Mouse (Mus musculus) regulatory T cell (primary cell): ENCODE measurements around the gene Usp29.
"Not testable (repeated sequence)": the region's sequence is repeated elsewhere in the genome, so short reads cannot be mapped to it uniquely, and the experiment has no call there.

ENCODE experiments used
- in situ Hi-C: fragments of 300-600 bp; cut with MboI, MseI; formaldehyde crosslinking; loops from one replicate; pipeline ENCODE4 v1.15.1; 2025; ENCODE audit warnings: high pct_unique_total_duplicates

The Usp29 gene

DNA sequence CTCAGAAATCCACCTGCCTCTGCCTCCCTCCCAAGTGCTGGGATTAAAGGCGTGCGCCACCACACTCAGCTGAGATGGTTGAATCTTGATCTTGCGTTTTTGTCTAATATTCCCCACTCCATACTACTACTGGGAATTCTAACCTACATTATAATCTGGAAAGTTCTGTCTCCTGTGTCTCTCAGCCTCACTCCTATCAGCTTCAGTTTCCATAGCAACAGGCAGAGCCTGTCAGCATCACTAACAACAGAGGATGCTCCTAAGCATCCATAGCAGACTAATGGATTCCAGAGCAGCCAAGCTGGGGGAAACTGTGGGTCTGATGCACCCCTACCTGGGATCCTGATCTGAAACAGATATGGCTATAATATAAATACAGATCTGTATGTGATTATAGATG lies 193.1 kb downstream of the Usp29 start:
- in situ Hi-C loops: loop anchor here (5.0 to 10.0 kb wide), 2 partner anchors 489 to 566 kb away; partner anchors contain the start of gene Olfr1344

DNA sequence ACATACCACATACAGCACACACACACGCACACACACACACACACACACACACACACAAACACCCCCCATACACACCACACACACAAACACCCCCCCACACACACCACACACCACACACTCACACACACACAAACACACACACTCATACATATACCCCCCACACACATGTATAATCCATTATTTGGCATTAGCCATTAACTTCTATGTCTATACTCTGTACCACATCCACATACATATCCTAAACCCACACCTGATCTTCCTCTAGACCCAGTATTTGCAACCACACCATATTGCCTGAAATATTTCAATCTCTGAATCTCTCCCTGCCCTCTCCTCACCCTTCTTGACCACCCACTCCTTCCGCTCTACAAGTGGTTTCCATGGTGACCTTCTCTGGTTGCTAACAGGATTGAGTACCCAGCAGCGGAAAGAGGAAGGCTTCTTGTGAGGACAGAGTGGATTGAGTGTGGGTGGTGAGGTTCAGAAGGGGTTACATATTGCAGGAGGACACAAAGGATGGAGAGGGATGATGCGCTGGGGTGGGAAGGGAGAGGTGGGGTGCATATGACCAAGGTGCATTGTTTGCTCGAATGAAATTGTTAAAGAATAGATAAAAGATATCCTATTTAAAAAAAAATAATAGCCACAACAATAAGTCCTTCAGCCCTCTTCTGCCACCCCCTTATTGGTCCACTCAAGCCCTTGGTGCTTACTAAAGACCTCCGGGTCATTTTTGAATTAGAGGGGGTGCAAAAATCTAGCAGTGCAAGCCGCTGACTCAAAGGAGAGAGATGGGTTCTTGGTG lies 195.8 kb downstream of the Usp29 start:
- in situ Hi-C loops: loop anchor here (10.0 to 25.0 kb wide), 2 partner anchors 361 to 491 kb away; partner anchors contain the start of genes Gm45844 and Olfr1344

DNA sequence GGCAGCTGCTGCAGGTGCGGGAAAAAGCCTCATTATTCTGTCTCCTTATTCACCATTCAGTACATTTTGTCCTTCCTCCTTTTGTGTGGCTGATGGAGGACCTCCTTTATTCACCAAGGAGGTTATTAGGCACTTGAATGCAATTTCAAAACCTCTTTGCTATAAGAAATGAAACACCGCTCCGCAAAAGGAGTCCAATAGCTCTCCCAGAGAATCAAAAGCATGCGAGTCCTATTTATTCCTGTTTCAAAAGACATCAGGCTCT lies 196.3 kb downstream of the Usp29 start:
- in situ Hi-C loops: loop anchor here (10.0 to 25.0 kb wide), 2 partner anchors 361 to 492 kb away; partner anchors contain the start of genes Gm45844 and Olfr1344

DNA sequence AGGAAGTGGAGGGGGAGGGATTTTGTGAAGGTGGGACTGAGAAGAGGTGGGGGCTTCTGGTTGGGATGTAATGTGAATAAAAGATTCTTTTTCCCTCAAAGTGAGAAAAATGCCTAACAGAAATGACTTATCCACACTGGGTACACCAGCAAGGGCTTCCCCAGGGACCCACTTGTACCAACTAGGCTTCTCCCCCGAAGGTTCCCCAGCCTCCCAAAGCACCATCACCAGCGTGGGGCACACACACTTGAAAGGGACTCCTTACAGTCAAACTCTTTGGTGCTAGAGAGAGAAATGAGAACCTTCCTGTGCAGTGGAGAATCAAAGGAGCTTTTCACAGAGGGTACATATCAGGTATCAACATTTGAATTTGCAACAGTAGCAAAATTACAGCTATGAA lies 198.9 kb downstream of the Usp29 start:
- in situ Hi-C loops: loop anchor here (10.0 to 25.0 kb wide), 2 partner anchors 358 to 494 kb away; partner anchors contain the start of genes Gm45844 and Olfr1344

DNA sequence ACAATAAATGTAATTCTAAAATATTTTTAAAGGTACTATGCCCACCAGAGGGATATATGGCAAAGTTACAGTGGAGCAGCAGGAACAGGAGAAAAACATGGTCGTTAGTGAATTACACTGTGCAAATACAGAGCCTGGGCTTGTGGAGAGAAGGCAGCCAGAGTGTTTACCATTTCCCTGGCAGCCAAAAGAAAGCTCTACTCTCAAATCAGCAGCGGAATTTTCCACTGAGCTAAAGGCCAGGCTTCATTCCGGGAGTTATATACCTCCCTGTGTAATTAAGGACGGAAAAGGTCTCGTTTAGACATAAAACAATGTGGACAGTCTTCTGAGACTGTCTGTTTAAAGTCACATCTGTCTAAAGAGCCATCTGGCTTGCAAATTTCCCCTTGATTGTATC lies 204.4 kb downstream of the Usp29 start:
- in situ Hi-C loops: loop anchor here (25.0 kb wide), 1 partner anchor 353 kb away; the partner anchor contains the start of gene Gm45844

DNA sequence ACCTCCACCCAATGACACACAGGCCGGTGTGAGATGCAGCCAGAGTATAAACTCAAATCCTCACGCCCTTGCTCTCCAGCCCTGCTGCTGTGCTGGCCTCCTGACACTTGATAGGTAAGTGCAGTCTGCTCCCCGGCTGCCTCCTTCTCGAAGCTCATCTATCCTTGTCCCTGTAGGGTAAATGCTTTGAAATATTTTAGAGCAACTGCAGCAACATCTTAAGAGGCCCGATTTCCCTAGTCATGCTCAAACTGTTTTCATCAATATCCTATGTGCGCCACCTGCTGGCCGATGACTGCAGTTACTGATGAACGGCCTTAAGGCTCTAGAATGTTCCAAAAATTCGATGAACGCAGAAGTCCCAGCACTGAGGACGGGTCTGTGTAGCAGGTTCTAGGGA lies 206.7 kb downstream of the Usp29 start:
- in situ Hi-C loops: loop anchor here (25.0 kb wide), 1 partner anchor 350 kb away; the partner anchor contains the start of gene Gm45844

DNA sequence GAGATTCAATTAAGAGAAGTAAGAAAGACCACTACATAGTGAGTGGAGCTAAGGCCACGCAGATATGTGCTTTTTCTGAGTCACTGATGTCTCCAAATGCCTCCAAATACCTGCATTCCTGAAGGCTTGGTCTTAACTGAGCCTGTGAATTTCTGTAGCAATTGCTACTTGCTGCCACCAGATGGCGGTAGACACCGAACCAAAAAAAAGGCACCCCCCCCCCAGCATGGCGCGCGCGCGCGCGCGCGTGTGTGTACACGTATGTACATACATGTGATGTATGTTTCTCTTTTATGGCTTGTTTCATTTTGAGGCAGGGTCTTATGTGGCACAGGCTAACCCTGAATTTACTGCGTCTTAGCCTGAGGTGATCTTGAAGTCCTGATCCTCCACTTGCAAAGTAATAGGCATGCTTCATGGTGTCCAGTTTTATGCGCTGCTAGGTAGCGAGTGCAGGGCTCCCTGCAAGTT lies 210.4 kb downstream of the Usp29 start:
- in situ Hi-C loops: loop anchor here (25.0 kb wide), 1 partner anchor 347 kb away; the partner anchor contains the start of gene Gm45844

DNA sequence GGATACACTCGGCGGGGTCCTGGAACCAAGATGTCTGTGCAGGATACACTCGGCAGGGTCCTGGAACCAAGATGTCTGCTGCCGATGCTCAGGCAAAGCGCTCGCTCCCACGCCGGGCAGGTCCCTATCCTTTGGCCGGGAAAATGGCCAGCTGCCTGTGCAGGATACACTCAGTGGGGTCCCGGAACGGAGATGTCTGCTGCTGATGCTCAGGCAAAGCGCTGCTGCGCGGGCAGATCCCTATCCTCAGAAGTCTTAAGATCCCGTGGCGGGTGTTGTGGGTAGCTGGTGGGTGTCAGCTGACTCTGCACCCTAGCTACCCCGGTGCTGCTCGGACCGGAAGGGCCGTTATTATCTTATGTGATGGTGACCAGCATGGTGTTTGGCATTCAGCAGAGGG lies 217.7 kb downstream of the Usp29 start:
- in situ Hi-C loops: loop anchor here (25.0 kb wide), 1 partner anchor 339 kb away; the partner anchor contains the start of gene Gm45844

DNA sequence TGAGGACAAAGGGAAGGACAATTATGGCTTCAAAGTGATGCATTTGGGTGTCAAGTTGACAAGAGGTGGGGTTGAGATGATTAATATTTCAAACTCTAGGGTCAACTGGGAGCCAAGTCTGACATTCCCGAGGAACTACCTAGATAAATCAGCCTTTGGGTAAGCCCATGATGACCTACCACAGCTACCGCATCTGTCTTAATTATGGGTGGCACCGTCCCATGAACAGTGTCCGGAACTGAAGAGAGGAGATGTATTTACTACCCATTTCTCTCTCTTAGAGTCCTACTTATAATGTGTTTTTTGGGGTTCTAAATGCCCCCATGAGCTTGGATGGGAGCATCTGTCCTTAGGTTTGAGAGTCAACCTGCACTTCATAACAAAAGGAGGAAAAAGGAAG lies 226.2 kb downstream of the Usp29 start:
- in situ Hi-C loops: no loop called here

DNA sequence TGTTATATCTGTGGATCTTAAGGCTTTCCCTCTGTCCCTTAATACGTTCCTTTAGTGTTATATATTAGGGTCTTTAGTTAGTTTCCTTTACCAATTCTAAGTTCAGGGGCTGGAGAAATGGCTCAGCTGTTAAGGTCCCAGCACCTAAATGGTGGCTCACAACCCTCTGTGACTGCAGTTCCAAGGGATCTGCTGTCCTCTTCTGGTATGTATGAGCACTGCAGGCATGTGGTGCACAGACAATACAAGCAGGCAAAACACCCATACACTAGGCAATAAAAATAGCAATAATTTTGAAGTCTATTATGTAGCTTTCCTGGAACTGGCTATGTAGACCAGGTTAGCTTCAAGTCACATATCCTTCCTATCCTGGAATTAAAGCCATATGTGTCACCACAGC lies 228.2 kb downstream of the Usp29 start:
- in situ Hi-C loops: no loop called here

DNA sequence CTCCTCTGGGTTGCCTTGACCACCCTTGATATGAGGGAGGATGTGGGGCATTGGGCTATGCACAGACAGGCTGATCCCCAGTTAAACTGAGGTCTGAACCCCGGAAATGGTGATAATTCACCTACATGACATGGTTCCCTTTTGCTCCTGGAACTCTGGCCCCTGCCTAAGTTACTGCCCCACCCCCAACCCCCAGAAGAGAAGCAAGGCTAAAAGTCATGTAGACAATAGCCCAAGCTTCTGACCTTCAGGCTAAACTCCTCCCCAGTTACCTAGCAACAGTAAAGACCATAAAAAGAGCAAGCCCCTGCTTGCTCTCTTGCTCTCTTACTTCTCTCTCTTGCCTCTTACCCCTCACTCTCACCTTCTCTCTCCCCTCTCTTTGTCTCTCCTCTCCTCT lies 243.2 kb downstream of the Usp29 start:
- in situ Hi-C loops: no loop called here

DNA sequence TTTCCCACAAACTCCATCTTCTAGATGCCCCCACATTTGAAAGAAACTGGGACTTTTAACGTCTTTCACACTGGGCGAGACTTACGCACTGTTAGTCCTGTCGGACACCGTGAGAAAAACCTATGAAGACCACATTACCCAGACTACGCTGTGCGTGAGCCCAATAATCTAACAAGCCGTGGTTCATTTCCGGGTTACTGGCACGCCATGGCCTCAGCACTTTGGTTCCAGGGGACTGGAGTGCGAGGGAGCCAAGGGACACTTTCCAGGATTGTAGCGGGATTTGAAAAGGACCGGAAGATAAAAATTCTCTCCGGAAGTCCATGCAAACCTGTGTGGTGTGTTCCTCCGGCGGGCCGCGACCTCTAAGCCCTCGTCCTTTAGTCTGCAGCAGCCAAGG lies 246.5 kb downstream of the Usp29 start:
- in situ Hi-C loops: no loop called here

DNA sequence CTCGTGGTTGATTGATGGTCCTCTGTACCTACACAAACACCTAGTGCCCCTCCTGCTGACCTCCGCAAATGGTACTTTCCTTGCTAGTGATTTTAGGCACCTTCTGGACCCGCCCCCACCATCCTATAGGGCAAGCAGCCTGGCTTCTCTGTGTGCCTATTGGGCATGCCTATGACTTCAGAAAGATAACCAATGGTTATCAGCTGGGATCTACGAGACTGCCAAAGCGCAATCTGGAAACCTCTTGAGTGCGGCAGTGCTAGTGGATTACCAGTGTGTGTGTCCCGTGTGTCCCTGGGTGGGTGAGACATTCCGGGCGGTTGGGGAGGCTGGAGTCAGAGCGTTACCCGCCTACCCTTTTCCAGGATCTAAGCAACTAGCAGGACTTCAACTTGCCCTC lies 264.9 kb downstream of the Usp29 start, which contains the start of gene Aurkc:
Aurkc (plus strand) TSS at position 50 of the 400 bp plus-strand sequence.
- in situ Hi-C loops: not testable (repeated sequence)

DNA sequence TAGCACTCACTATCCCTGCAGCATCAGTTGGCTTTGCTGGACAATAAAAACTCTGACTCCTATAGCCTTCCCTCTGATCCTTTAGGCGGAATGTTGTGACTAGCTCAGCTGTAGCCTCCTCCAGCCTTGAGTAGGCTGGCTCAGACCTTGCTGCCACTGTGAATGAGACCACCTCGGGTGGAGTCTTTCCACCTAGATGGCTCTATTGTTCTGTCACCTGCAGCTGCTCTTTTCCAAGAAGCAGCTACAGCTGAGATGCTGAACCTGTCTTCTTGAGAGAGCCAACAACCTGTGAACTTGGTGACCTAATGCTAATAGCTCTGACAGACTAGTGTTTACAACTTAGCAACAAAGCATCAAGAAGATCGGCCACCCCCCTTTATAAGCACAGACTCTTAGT lies 268.5 kb downstream of the Usp29 start:
- in situ Hi-C loops: not testable (repeated sequence)

DNA sequence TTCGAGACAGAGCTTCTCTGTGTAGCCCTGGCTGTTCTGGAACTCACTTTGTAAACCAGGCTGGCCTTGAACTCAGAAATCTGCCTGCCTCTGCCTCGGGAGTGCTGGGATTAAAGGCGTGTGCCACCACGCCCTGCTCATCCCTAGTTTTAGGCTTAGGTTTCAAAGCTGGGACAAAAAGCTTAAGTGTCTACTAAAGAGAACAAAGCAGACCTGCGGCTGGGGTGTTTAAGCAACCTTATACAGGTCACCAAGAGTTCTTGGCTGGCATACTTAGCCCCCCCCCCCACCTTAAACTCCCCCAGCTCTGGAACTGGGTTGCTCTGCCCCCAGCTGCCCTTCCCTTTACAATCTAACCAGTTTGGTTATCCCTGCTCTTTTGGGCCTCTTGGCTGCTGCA lies 275.1 kb downstream of the Usp29 start:
- in situ Hi-C loops: not testable (repeated sequence)
